Mouse (Mus musculus) monocyte, adult 59 days (primary cell): ENCODE data around the gene Serpina6. TPM values are rescaled to one million over a fixed set of nuclear protein-coding genes. Genes with fewer than 3 reads are reported as not detected.

Experiments used
- total RNA-seq, 2 experiments: library from RNA; stranded (reverse); gene quantifications; one replicate each; pipeline ENCODE4 v1.2.4; 2023

The Serpina6 gene
- total RNA-seq, result not detected

DNA sequence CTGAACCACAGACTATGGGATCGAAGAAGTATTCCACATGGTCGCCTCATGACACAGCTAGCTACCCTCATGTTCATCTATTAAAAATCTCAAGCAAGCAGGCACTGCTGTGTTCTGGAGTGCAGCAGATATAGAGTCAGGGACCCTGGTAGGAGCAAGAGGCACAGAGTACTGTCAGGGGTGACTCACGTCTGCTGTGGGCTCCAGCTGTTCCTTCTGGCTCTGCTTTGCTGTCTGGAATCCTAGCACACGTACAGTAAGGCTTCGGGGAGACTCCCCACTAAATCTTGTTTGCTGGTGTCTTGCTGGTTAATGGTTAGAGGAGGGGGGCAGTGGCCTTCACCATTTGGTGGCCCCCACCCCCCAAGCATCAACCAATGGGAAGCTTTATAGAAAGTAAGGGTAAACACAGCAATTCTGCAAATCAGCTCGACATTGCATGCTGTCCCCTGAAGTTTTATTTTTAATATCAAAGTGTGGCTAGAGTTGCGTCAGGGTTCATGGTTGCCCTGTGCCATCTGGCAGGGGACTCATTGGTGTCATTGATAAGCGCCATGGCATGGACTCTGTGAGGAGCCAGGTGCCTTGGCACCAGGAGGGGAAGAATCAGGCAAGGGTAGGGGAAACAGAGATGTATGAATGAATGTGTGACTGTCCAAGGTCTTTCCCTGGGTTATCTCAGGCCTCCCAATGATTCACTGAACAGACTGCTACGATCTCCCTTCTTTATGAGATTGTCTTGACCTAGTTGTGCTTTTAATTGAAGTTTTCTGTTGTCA lies at the start of gene Serpina6:
TSS of gene Serpina6 (minus strand) at position 365 of the 779 bp plus-strand sequence.

DNA sequence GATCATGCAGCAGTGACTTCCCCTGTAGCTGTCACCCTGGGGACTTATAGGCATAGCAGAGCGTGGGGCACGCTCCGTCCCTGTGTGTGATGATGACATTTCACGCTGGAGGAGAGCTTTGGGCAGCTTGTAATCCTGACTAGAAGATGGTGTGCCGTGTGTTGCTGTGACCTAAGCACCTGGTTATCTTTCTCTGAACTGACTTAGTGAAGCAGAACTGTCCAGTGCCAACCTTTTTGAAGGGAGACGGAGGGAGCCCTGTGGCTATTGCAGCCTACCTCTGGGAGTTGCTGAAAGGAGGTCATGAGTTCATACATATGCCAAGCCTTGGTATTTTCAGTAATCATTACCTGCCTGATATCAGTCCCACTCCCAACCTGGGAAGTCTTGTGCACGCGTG lies 38.4 kb upstream of the Serpina6 start, which contains the start of gene Serpina1f:
TSS of gene Serpina1f (minus strand) at position 101 of the 400 bp plus-strand sequence.

DNA sequence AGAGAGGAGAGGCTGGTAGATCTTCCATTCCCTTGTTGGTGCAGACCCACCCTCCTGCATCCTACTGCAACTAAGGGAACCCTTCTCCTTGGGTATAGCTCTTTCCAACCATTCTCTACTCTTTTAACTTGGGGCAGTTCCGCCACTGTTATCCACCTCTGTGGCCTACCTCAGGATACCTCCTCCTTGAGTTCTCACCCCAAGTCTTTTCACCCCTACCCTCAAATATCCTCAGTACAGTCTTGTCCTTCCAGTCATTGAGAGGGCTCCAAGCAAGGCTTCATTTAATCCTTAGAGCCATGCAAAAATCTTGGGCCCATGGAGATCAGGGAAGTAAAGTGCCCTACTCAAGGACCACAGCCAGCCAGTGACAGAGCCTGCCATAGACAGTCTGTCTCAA lies 19.0 kb upstream of the Serpina6 start, which contains the start of gene Serpina16:
TSS of gene Serpina16 (minus strand) at position 101 of the 400 bp plus-strand sequence.

DNA sequence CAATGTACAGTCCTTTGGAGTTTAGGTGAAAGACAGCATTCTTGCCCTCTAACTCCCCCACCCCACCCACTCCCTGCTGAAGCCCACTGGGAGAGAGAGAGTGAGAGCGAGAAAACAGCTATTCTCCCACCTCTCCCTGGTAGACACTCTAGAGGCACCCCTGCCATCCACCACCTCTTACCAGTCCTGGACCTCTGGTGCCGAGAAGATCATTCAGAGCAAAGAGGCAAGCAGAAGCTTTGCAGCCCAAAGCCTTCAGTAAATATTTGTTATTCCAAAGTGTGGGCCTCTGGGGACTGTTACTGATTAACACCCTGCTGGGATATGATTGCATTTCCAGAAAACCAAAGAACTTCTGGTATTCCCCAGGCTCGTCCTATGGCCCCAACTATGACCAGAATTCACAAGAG lies 25.8 kb downstream of the Serpina6 start, which contains the start of gene Serpina10:
TSS of gene Serpina10 (minus strand) at position 242 of the 410 bp plus-strand sequence.

Other genes with a start within 250 kb of the Serpina6 start
- 1 to 10 TPM; 5.4 to 7.4 TPM for gene 9330161L09Rik, start 249.4 kb downstream of the Serpina6 start, total RNA-seq
- gene Ddx24, start 231.4 kb downstream of the Serpina6 start, total RNA-seq, result 100 to 1,000 TPM; 108 to 119 TPM
- gene Ifi27, start 223.0 kb downstream of the Serpina6 start, total RNA-seq, result 10 to 100 TPM; 51.8 to 56.8 TPM
- gene Ifi27l2a, start 213.5 kb downstream of the Serpina6 start, total RNA-seq, result 100 to 1,000 TPM; 322 to 427 TPM
- gene Ifi27l2b, start 200.0 kb downstream of the Serpina6 start, total RNA-seq, result not detected
- gene Ppp4r4, start 124.9 kb downstream of the Serpina6 start, total RNA-seq, result not detected
- not detected for gene Serpina10, start 25.8 kb downstream of the Serpina6 start, total RNA-seq
- gene Serpina16, start 18.9 kb upstream of the Serpina6 start, total RNA-seq, result not detected
- not detected for gene Serpina1f, start 38.3 kb upstream of the Serpina6 start, total RNA-seq
- gene Serpina1d, start 116.4 kb upstream of the Serpina6 start, total RNA-seq, result under 1 TPM; 0.52 to 0.64 TPM
- under 1 TPM in 1 of 2 experiments, not detected in 1; 0.71 TPM for gene Serpina1b, start 173.2 kb upstream of the Serpina6 start, total RNA-seq
- gene Serpina1a, start 206.3 kb upstream of the Serpina6 start, total RNA-seq, result not detected
- under 1 TPM in 1 of 2 experiments, not detected in 1; 0.70 TPM for gene Serpina1c, start 247.7 kb upstream of the Serpina6 start, total RNA-seq